Mouse (Mus musculus): ENCODE measurements around the gene Eddm3b.
A peak's percentile ranks its signal among the peaks of the same experiment; 100 is the strongest.

DNA sequence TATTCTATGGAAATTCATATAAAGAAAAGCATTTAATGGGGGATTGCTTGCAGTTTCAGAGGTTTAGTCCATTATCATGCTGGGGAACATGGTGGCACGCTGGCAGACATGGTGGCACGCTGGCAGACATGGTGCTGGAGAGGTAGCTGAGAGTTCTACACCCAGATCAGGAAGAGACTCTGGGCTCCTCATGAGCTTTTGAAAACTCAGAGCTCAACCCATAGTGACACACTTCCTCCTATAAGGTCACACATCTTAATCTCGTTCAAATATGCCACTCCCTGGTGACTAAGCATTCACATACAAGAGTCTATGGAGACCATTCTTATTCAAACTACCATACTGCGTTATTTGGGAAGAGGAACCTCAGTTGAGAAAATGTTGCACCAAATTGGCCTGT is 18.1 kb downstream of the Eddm3b start:
- TF ChIP-seq CTCF (IDR thresholded peaks at IDR 0.05; ENCODE audit: low read depth) (no peak), EP300 (IDR thresholded peaks at IDR 0.05; ENCODE audit: low read depth) (0 out of 2 replicates have a peak, but pooled peaks have one; percentile 22)

Data from liver, postnatal 0 days (tissue).